Mouse (Mus musculus) testis, adult 2 months (tissue): ENCODE results near the gene Ankrd36.

ENCODE experiments used
- CTCF ChIP-seq: fragments of 200-500 bp; IDR thresholded peaks from 2 replicates; pipeline ENCODE4 v1.5.1; 2012; ENCODE audit warnings: low read depth, mild to moderate bottlenecking, inconsistent platforms, low read length, moderate library complexity; ENCODE audit not compliant: control insufficient read depth, insufficient read depth, insufficient replicate concordance
- POLR2A ChIP-seq: fragments of 200-500 bp; IDR thresholded peaks from 2 replicates; pipeline ENCODE4 v1.6.1; 2012; ENCODE audit warnings: low read depth, mild to moderate bottlenecking, inconsistent platforms, low read length, moderate library complexity; ENCODE audit not compliant: control insufficient read depth

- TF ChIP-seq POLR2A (peak; percentile 93), CTCF (0 out of 2 replicates have a peak, but pooled peaks have one; percentile 2)
Observed at GRCm38 (mm10) chr11:5541799-5542481, 27.5 kb upstream of the Ankrd36 start, which contains the start of gene Ccdc117.
